Mouse (Mus musculus): ENCODE measurements around the gene Amigo3. TPM values are rescaled to one million over a fixed set of nuclear protein-coding genes. Genes with fewer than 3 reads are reported as not detected.
A peak's percentile ranks its signal among the peaks of the same experiment; 100 is the strongest.

Amigo3 gene
- total RNA-seq, 2 experiments from 2014 or later = 4.5 to 4.7 TPM

DNA sequence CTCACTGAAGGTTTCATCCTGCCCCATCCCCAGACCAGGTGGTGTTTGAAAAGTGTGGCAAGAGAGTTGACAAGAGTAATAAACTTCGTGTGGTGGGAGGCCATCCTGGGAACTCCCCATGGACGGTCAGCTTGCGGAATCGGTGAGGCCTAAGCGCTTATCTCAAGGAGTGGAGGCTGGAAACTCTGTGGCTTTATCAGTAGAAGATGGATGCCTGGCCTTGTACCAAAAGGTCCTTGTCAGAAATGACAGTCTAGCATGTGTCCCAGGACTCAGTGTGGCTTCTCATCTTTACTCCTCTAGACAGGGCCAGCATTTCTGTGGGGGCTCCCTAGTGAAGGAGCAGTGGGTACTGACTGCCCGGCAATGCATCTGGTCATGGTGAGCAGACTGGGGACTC is 30.6 kb downstream of the Amigo3 start:
- no peak for DNase-seq

DNA sequence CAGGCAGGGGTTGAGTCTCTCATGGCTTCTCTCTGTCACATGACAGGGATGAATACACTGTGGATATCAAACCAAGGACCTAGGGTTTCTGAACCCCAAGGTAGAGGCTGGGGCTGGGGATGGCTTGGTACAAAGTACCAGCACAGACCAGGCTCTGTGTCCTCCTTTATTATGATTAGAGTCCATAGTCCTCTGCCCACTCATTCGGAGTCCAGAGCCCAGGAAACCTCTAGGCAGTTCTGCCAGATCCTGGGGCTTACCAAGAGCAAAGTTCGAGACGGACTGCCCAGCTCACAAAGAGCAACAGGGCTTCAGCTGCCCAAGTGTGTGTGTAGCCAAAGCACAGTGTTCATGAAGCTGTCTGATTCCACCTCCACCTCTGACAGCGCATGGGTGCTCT is 32.3 kb downstream of the Amigo3 start:
- no peak for DNase-seq

- DNase-seq = no peak
Measured at GRCm38 (mm10) chr9:108090611-108091120, 37.7 kb downstream of the Amigo3 start.

GRCm38 (mm10) chr9:108093586-108093985 is 40.6 kb downstream of the Amigo3 start:
- no peak for DNase-seq

- peak; percentile 97 to 98 for DNase-seq
Measured at GRCm38 (mm10) chr9:108094184-108094941, 41.4 kb downstream of the Amigo3 start, which contains the start of gene Apeh. TSS of gene Apeh (minus strand) at chr9:108094606.

- peak in 1 of 2 experiments; percentile 41 for DNase-seq
Measured at GRCm38 (mm10) chr9:108094998-108095411, 42.0 kb downstream of the Amigo3 start.

DNA sequence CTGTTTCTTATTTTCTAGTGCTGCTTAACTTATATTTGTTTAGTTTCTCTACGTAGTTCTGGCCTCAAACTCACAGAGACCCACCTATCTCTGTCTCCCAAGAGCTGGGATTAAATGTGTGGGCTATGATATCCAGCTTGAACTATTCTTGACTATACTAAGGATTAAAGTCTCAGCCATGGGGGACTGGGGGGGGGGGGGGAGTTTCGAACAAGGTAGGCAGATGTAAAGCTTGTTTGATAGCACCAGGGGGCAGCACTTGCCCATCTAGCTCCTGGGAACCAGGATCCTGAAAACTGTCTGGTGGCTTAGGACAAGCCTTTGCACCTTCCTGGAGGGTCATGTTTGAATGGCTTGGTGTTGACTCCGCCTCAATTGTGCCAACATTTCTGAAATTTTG is 42.6 kb downstream of the Amigo3 start:
- DNase-seq = peak; percentile 62 to 80

- DNase-seq = no peak
Measured at GRCm38 (mm10) chr9:108095949-108096712, 43.2 kb downstream of the Amigo3 start.

GRCm38 (mm10) chr9:108099619-108100018 is 46.7 kb downstream of the Amigo3 start:
- DNase-seq = no peak

DNA sequence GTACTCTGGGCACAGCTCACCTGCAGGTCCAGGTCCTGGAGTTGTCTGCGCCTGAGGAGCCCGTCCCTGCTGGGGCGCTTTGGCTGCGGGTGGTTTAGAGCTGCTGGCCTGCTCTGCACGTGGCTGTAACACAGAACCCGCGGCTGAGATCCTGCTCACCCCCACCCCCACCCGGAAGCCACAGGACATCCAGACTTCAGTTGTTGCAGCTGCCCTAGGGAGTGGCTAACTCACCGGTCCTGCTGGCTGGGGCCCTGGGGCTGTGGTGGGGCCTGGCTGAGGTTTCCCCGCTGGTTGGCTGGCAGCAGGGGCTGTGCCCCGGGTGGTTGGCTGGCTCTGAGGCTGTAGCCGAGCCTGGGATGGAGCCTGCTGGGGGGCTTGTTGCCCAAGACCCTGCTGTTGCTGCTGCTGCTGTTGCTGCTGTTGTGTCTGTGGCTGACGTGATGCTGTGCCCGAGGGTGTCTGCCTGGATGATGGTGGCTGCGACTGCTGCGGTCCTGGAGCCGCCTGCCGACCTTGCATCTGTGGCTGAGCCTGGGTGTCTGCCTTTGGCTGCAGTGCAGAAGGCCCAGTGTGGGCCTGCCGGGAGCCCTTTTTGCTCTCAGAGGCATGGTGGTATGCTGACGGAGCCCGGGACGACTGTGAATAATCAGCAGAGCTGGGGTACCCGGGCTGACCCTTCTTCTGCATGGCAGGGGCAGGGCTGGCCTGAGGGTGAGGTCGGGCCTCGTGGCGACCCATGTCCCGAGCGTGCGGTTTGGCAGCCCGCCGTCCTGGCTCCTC is 52.0 kb downstream of the Amigo3 start:
- DNase-seq = no peak

Small RNA genes within 50 kb of the gene (microRNA-seq; reads per million reads assigned to microRNA genes)
- gene Gm47303 (not detected), gene Mir7088 (not detected)

Other genes starting within 250 kb of the Amigo3 start
- gene Rbm6, start 179.9 kb upstream of the Amigo3 start, total RNA-seq (2021) = 10 to 100 TPM; 45.6 to 55.8 TPM
- gene Mon1a, start 165.0 kb upstream of the Amigo3 start, total RNA-seq (2021) = 10 to 100 TPM; 17.7 to 19.8 TPM
- 10 to 100 TPM in 1 of 2 experiments, 1 to 10 TPM in 1; 5.2 to 11.9 TPM for gene Mst1r, start 146.3 kb upstream of the Amigo3 start, total RNA-seq (2021)
- not detected for gene Actl11, start 124.7 kb upstream of the Amigo3 start, total RNA-seq (2021)
- 1 to 10 TPM; 2.9 to 3.6 TPM for gene Camkv, start 117.5 kb upstream of the Amigo3 start, total RNA-seq (2021)
- gene Traip, start 103.0 kb upstream of the Amigo3 start, total RNA-seq (2021) = 1 to 10 TPM; 2.0 to 3.0 TPM
- 10 to 100 TPM; 15.8 to 21.3 TPM for gene Uba7, start 77.7 kb upstream of the Amigo3 start, total RNA-seq (2021)
- under 1 TPM; 0.33 to 0.40 TPM for gene Gm20661, start 70.1 kb upstream of the Amigo3 start, total RNA-seq (2021)
- 1 to 10 TPM; 4.0 to 5.7 TPM for gene Inka1, start 67.3 kb upstream of the Amigo3 start, total RNA-seq (2021)
- 1 to 10 TPM in 1 of 2 experiments, under 1 TPM in 1; 0.26 to 2.1 TPM for gene Cdhr4, start 60.7 kb upstream of the Amigo3 start, total RNA-seq (2021)
- 1 to 10 TPM; 1.1 to 1.7 TPM for gene Gm20662, start 56.8 kb upstream of the Amigo3 start, total RNA-seq (2021)
- gene Ip6k1, start 50.7 kb upstream of the Amigo3 start, total RNA-seq (2021) = 100 to 1,000 TPM; 124 to 129 TPM
- gene Gmppb, start 3.9 kb upstream of the Amigo3 start, total RNA-seq (2021) = 10 to 100 TPM; 27.0 to 28.5 TPM
- gene Mst1, start 27.3 kb downstream of the Amigo3 start, total RNA-seq (2021) = under 1 TPM; 0.17 to 0.49 TPM
- gene Rnf123, start 30.2 kb downstream of the Amigo3 start, total RNA-seq (2021) = 10 to 100 TPM; 54.3 to 57.1 TPM
- gene Apeh, start 41.4 kb downstream of the Amigo3 start, total RNA-seq (2021) = 10 to 100 TPM; 72.7 to 88.0 TPM
- 1 to 10 TPM; 3.2 to 4.3 TPM for gene Bsn, start 137.2 kb downstream of the Amigo3 start, total RNA-seq (2021)
- gene Dag1, start 210.8 kb downstream of the Amigo3 start, total RNA-seq (2021) = 100 to 1,000 TPM; 142 to 144 TPM
- 10 to 100 TPM; 17.1 TPM for gene Nicn1, start 237.3 kb downstream of the Amigo3 start, total RNA-seq (2021)
- 1 to 10 TPM; 2.7 to 4.4 TPM for gene Amt, start 243.7 kb downstream of the Amigo3 start, total RNA-seq (2021)

All from adrenal gland, postnatal 36 days (tissue).